26 mouse cellular contexts compared by ENCODE assay signal in the genomic region with DNA sequence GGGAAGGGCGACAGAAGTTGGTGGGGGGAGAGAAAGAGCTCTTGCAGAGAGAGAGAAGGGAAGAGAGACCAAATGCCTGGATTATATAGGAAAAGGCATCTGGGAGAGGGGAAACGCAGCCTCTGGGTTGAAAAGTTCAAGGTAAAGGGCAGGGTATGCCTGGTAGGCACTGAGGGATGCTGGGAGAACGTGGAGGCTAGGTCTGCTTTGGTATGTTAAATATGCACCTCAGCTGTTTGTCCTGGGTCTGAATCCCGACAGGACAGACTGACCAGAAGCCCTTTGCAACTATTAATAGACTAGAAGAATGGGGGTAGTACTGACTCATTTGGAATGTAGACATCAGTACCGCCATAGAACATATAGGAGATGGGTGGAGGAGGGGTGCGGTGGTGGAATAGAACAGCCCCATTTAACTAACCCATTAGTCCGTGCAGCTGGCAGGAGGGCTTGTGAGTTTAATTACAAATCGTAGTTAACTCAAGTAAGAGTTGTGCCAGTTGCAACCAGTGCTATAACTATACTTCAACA. TPM values are rescaled to one million over a fixed set of nuclear protein-coding genes. Genes with fewer than 3 reads are reported as not detected.
A peak's percentile ranks its signal among the peaks of the same experiment; 100 is the strongest.
DNase-seq lines count a peak whose midpoint lies in the region; ATAC-seq and TF ChIP-seq lines count a peak whose summit lies in the region.
"Had no signal": no experiment of that assay in that cellular context is flagged by ENCODE, and none has a peak within 500 bp of the region (broad histone marks: within the 10 kb centered on the region; RNA-seq: fewer than 3 reads in every experiment).

No protein-coding gene starts in this region.

- H3K4me1 ChIP-seq in limb, embryonic 14.5 days (ENCODE audit: control insufficient read depth, insufficient read depth, low read length) = peaks cover 13% of the 10 kb centered on the region

- DNase-seq in 3T3-L1 (ENCODE audit: low read depth, low spot score) (peak; percentile 49), R1 (ENCODE audit: low read depth, low spot score) (peak; percentile 82)
- no peak for DNase-seq in limb, embryonic 14.5 days (ENCODE audit: low spot score)
- DNase-seq in ovary, postnatal 36 days (ENCODE audit: low spot score) = no peak
- no peak for DNase-seq in kidney, postnatal 10 days
- no peak for DNase-seq in adrenal gland, postnatal 25 days
- DNase-seq: adrenal gland, postnatal 14 days; cerebellum, adult 8-10 months; cerebellum, postnatal 36 days; embryo, embryonic 11 days; gastrocnemius, adult 2 months; kidney, adult 9 months; kidney, postnatal 36 days; liver; lung, postnatal 10 days; right cerebral cortex, postnatal 25 days; thymus, postnatal 14 days had no signal

- no peak overlapping the region for H3K9ac ChIP-seq in limb, embryonic 14.5 days (ENCODE audit: low read depth, low read length, severe bottlenecking)
- H3K9ac ChIP-seq: embryonic facial prominence, embryonic 13.5 days; heart, embryonic 15.5 days; midbrain, embryonic 12.5 days had no signal

- no peak for TF ChIP-seq CTCF in C2C12 (IDR thresholded peaks at IDR 0.05; ENCODE audit: control insufficient read depth, insufficient read depth, insufficient read length)

- H3K4me3 ChIP-seq in C2C12 (ENCODE audit: insufficient read depth, poor library complexity, severe bottlenecking) = no peak overlapping the region
- H3K4me3 ChIP-seq in limb, embryonic 14.5 days (replicated peaks; ENCODE audit: low read length) = no peak overlapping the region
- H3K4me3 ChIP-seq: embryonic facial prominence, embryonic 13.5 days; gastrocnemius, adult 2 months; heart, embryonic 15.5 days; hindbrain, embryonic 10.5 days; midbrain, embryonic 12.5 days had no signal

- H3K27ac ChIP-seq in limb, embryonic 14.5 days (replicated peaks; ENCODE audit: low read depth, low read length) = no peak overlapping the region
- H3K27ac ChIP-seq: embryonic facial prominence, embryonic 13.5 days; gastrocnemius, adult 2 months; heart, embryonic 15.5 days; hindbrain, embryonic 10.5 days; hindbrain, postnatal 0 days; midbrain, embryonic 12.5 days had no signal

- H3K4me2 ChIP-seq in limb, embryonic 14.5 days (replicated peaks; ENCODE audit: low read depth, low read length, severe bottlenecking) = no peak overlapping the region
- H3K4me2 ChIP-seq: embryonic facial prominence, embryonic 13.5 days; heart, embryonic 15.5 days; midbrain, embryonic 12.5 days had no signal

- H3K9me3 ChIP-seq in limb, embryonic 14.5 days (ENCODE audit: control insufficient read depth, low read length) = no peaks in the 10 kb centered on the region
- H3K9me3 ChIP-seq: embryonic facial prominence, embryonic 13.5 days; heart, embryonic 15.5 days; hindbrain, embryonic 10.5 days; midbrain, embryonic 12.5 days had no signal

- H3K27me3 ChIP-seq in C2C12 (ENCODE audit: control insufficient read depth, insufficient read depth, insufficient read length) = no peaks in the 10 kb centered on the region
- no peaks in the 10 kb centered on the region for H3K27me3 ChIP-seq in limb, embryonic 14.5 days (ENCODE audit: control insufficient read depth, insufficient read depth, low read length)
- H3K27me3 ChIP-seq: embryonic facial prominence, embryonic 13.5 days; heart, embryonic 15.5 days; midbrain, embryonic 12.5 days had no signal

- H3K79me3 ChIP-seq in C2C12 (ENCODE audit: low read depth) = no peaks in the 10 kb centered on the region

- no peaks in the 10 kb centered on the region for H3K36me3 ChIP-seq in C2C12 (ENCODE audit: control insufficient read depth, insufficient read depth)
- no peaks in the 10 kb centered on the region for H3K36me3 ChIP-seq in limb, embryonic 14.5 days (ENCODE audit: control insufficient read depth, insufficient read depth, low read length)
- H3K36me3 ChIP-seq: embryonic facial prominence, embryonic 13.5 days; G1E; heart, embryonic 15.5 days; hindbrain, embryonic 10.5 days; midbrain, embryonic 12.5 days had no signal

- H3ac ChIP-seq in C2C12 (ENCODE audit: control insufficient read depth, insufficient read length, low read depth) = no peak overlapping the region

- no peaks in the 10 kb centered on the region for H3K79me2 ChIP-seq in C2C12 (ENCODE audit: control insufficient read depth, insufficient read depth)

- ATAC-seq in limb, embryonic 14.5 days (ENCODE audit: low FRiP score, low read depth) = peak; percentile 38
- ATAC-seq: forebrain, embryonic 14.5 days; hindbrain, postnatal 0 days; intestine, embryonic 16.5 days had no signal

- WGBS in limb, embryonic 14.5 days = 22% methylated on average over 8 of the region's 8 CpGs

- TF ChIP-seq POLR2A in limb, embryonic 14.5 days (IDR thresholded peaks at IDR 0.05; ENCODE audit: borderline replicate concordance, extremely low read depth, insufficient read depth, insufficient read length) = no peak

TF ChIP-seq in C2C12, 6 proteins besides CTCF, POLR2A, EP300 and RAD21:
- TF ChIP-seq MYOG (IDR thresholded peaks at IDR 0.05; ENCODE audit: control insufficient read depth, extremely low read depth, insufficient read length) (no peak), USF1 (IDR thresholded peaks at IDR 0.05; ENCODE audit: low read depth) (no peak), MYOD1 (IDR thresholded peaks at IDR 0.05; ENCODE audit: control insufficient read depth, insufficient read length, low read depth) (peak; percentile 33)

RNA-seq across cellular contexts. Expression of a gene that starts 4.5 kb away (rescaled TPM):
- polyA plus RNA-seq in C2C12 (2012; fragmentation: generic; extraction: Trizol) = 2.2 TPM
- polyA plus RNA-seq in limb, embryonic 14.5 days (2012; rRNA removed) = 38.8 and 43.8 TPM in 2 replicates
- polyA plus RNA-seq in limb, embryonic 14.5 days (2014; fragmentation: Nextera tagmentation; extraction: Ambion mirVana) = 23.5 and 27.7 TPM in 2 replicates
- total RNA-seq in adrenal gland, postnatal 25 days (2021) = 13.1 and 20.4 TPM in 2 replicates

Comparison
In these comparisons a context has a peak if more than half of its experiments do, and no peak if none do; other contexts are left out.
1. DNase-seq: peak in 3T3-L1 (single experiment) and R1 (single experiment); none in limb, embryonic 14.5 days (single experiment), ovary, postnatal 36 days (single experiment), kidney, postnatal 10 days (single experiment) and adrenal gland, postnatal 25 days (single experiment).